Mouse (Mus musculus): ENCODE measurements around the gene Pigo.

Pigo gene

GRCm38 (mm10) chr4:43029121-43029520 lies 3.5 kb upstream of the Pigo start:
- CTCF ChIA-PET: interaction anchor here in 2 of 4 experiments (1.2 to 3.4 kb wide), 2 partner anchors 9 to 403 kb away, joined by 3 to 31 read pairs; no protein-coding TSS in a partner anchor
- POLR2A ChIA-PET: interaction anchor here in 2 of 4 experiments (1.1 to 6.1 kb wide), 6 partner anchors 10 to 142 kb away, joined by 3 to 62 read pairs (median 7); partner anchors contain the start of gene Vcp (in 2 of the 2)

DNA sequence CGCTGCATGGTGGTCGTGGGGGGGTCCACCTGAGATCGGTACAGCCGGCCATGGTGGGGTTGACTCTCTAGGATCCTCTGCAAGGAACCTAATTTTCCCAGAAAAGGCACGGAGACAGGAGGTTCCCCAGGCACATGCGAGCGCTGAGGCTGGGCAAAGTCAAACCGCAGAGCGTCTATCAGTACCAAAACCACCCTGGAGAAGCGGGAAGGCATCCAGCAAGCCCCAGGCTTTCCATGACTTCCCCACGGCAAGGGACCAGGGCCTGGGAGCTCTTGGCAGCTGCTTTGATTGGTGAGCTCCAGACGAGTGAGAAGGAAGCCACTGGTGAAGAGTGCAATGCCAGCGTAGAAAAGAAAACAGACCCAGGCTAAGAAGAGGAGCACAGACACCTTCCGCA lies 946 bp downstream of the Pigo start:
- ChIA-PET POLR2A (interaction anchor here in 3 of 4 experiments (0.5 to 8.5 kb wide), 18 partner anchors 8 to 33 kb away, joined by 3 to 73 read pairs (median 6); partner anchors contain the start of genes Vcp (in 2 of the 3) and Fancg (in 1 of the 3)), CTCF (interaction anchor here in 2 of 4 experiments (0.5 to 1.8 kb wide), 3 partner anchors 8 to 22 kb away, joined by 3 to 9 read pairs (median 3); partner anchors contain the start of gene Fam214b (in 1 of the 2))

- CTCF ChIA-PET: interaction anchor here (0.5 to 3.5 kb wide), 31 partner anchors 8 to 740 kb away, joined by 3 to 31 read pairs (median 4); partner anchors contain the start of genes Stoml2 (in 3 of the 4), Fam214b (in 1 of the 4), Fancg (in 1 of the 4) and Vcp (in 1 of the 4)
- POLR2A ChIA-PET: interaction anchor here (0.6 to 8.5 kb wide), 27 partner anchors 8 to 385 kb away, joined by 3 to 73 read pairs (median 7); partner anchors contain the start of genes Stoml2 (in 4 of the 4), Vcp (in 3 of the 4), Fancg (in 1 of the 4) and Unc13b (in 1 of the 4)
Measured at GRCm38 (mm10) chr4:43021341-43021740, 4.3 kb downstream of the Pigo start.

- CTCF ChIA-PET: interaction anchor here (0.5 to 3.5 kb wide), 31 partner anchors 8 to 707 kb away, joined by 3 to 31 read pairs (median 4); partner anchors contain the start of genes Stoml2 (in 3 of the 4), Fam214b (in 1 of the 4), Fancg (in 1 of the 4) and Vcp (in 1 of the 4)
Measured at GRCm38 (mm10) chr4:43020876-43021275, 4.7 kb downstream of the Pigo start.

DNA sequence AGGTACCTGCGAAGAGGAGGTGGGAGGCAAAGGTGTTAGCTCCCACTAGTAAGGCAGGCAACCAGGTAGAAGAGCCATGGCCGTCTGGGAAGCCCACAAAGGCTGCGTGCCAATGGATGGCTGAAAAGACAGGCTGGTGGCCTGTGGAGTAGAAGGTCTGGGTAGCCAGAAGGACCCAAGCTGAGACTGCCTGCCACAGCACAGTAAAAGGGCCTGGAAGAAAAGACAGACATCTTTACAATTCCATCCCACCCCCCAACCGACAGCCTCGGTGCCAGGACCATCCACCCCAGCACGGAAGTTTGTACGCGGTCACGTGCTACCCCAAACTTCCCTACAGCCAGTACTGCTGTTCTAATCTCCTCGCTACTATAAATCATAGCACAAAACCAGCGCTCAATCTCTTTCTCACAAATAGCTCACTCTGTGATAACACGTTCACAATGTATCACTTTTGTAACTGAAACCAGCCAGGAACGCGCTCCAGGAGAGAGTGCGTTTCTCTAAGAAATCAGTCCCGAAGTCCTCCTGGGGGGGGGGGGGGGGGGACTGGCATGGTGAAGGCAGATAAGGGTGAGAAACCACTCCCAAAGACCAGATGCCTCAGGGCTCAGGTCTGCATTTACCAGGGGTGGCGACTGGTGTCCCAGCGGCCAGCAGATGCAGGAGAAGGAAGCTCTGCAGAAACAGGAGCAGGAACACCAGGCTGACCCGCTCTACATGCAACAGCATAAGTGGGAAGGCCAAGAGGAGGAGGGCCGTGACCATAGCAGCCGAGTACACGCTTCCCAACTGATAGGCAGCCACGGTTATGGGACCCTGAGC lies 5.8 kb downstream of the Pigo start:
- ChIA-PET POLR2A (interaction anchor here in 3 of 4 experiments (0.6 to 8.5 kb wide), 26 partner anchors 9 to 479 kb away, joined by 3 to 73 read pairs (median 6); partner anchors contain the start of genes Stoml2 (in 3 of the 3), Vcp (in 3 of the 3), Arhgef39 (in 1 of the 3) and Fancg (in 1 of the 3)), CTCF (interaction anchor here (0.5 to 3.5 kb wide), 17 partner anchors 9 to 508 kb away, joined by 3 to 31 read pairs (median 5); partner anchors contain the start of genes Fancg (in 2 of the 4) and Stoml2 (in 1 of the 4))

More at GRCm38 (mm10) chr4:43020876-43021275, 4.7 kb downstream of the Pigo start:
- POLR2A ChIA-PET: interaction anchor here (0.6 to 8.5 kb wide), 31 partner anchors 8 to 386 kb away, joined by 3 to 73 read pairs (median 6); partner anchors contain the start of genes Stoml2 (in 4 of the 4), Vcp (in 3 of the 4), Fancg (in 1 of the 4) and Unc13b (in 1 of the 4)

DNA sequence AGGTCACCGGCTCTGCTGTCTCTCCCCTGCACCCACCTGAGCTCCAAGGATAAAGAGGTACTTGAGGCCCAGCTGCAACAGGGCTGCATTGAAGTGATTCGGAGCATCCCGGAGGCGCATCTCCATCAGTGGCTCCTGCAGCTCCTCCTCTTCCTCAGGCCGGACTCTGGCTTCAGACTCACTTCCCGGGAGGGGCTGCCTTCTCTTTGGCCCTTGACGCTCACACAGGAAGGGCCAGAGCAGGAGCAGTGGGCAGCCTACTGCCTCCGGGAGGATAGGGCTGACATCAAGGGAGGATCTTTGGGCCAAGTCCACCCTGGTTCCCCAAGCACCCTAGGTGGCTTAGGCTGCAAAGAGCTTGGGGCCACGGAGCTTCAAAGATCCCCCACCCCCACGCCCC lies 6.4 kb downstream of the Pigo start:
- POLR2A ChIA-PET: interaction anchor here in 3 of 4 experiments (0.6 to 8.5 kb wide), 21 partner anchors 8 to 480 kb away, joined by 3 to 73 read pairs (median 5); partner anchors contain the start of genes Vcp (in 3 of the 3), Stoml2 (in 2 of the 3), Arhgef39 (in 1 of the 3) and Fancg (in 1 of the 3)
- CTCF ChIA-PET: interaction anchor here in 3 of 4 experiments (0.5 to 3.5 kb wide), 7 partner anchors 11 to 508 kb away, joined by 3 to 31 read pairs (median 4); partner anchors contain the start of gene Stoml2 (in 1 of the 3)

GRCm38 (mm10) chr4:43018156-43018555 lies 7.5 kb downstream of the Pigo start:
- ChIA-PET CTCF (no interaction called here), POLR2A (interaction anchor here in 2 of 4 experiments (0.6 to 7.2 kb wide), 6 partner anchors 12 to 93 kb away, joined by 3 to 62 read pairs (median 6); partner anchors contain the start of genes Stoml2 (in 1 of the 2) and Vcp (in 1 of the 2))

GRCm38 (mm10) chr4:43012091-43012490 lies 13.5 kb downstream of the Pigo start:
- CTCF ChIA-PET: interaction anchor here in 3 of 4 experiments (0.6 to 1.7 kb wide), 3 partner anchors 9 to 505 kb away, joined by 4 to 12 read pairs (median 8); no protein-coding TSS in a partner anchor
- POLR2A ChIA-PET: no interaction called here

- ChIA-PET CTCF (interaction anchor here (0.6 to 1.7 kb wide), 9 partner anchors 10 to 1506 kb away, joined by 3 to 8 read pairs (median 6); partner anchors contain the start of gene Phf24 (in 1 of the 4)), POLR2A (interaction anchor here in 3 of 4 experiments (0.6 to 2.6 kb wide), 23 partner anchors 9 to 510 kb away, joined by 3 to 26 read pairs (median 5); partner anchors contain the start of genes Vcp (in 3 of the 3), Stoml2 (in 2 of the 3), Dnajb5 (in 1 of the 3) and Phf24 (in 1 of the 3))
Measured at GRCm38 (mm10) chr4:43010161-43011038, 15.2 kb downstream of the Pigo start, which contains the start of gene Fancg. Gene Fancg, minus strand, starts transcription at chr4:43010506.

- ChIA-PET POLR2A (interaction anchor here in 2 of 4 experiments (1.0 to 2.0 kb wide), 6 partner anchors 12 to 517 kb away, joined by 3 to 9 read pairs (median 6); partner anchors contain the start of genes Pigo (in 1 of the 2) and Stoml2 (in 1 of the 2)), CTCF (interaction anchor here (0.7 to 2.8 kb wide), 11 partner anchors 9 to 494 kb away, joined by 3 to 17 read pairs (median 5); partner anchors contain the start of genes Pigo (in 2 of the 4) and Arhgef39 (in 1 of the 4))
Measured at GRCm38 (mm10) chr4:43005765-43006164, 19.9 kb downstream of the Pigo start.

DNA sequence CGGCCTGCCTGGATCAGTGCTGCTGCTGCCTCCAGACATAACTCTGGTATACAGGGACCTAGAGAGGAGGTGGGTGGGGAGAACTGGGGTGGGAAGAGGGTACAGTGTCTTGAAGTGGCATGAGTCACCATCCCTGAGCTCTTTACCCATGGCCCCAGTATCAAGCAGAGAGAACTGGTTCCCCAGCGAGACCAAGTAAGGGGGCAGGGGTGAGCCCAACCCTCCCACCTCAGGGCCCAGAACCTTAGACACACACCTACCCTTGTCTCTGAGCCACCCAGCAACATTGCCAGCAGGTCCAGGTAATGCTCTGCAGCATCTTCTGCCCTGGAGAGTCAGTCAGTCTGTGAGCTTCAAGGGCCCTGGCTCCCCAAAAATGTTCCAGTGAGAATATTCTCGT lies 20.7 kb downstream of the Pigo start:
- ChIA-PET CTCF (interaction anchor here (0.6 to 2.8 kb wide), 16 partner anchors 10 to 495 kb away, joined by 3 to 17 read pairs (median 4); partner anchors contain the start of genes Pigo (in 2 of the 4), Arhgef39 (in 1 of the 4) and Stoml2 (in 1 of the 4)), POLR2A (interaction anchor here in 2 of 4 experiments (0.5 to 3.3 kb wide), 13 partner anchors 10 to 529 kb away, joined by 3 to 15 read pairs (median 5); partner anchors contain the start of genes Pigo (in 2 of the 2) and Stoml2 (in 2 of the 2))

- POLR2A ChIA-PET: interaction anchor here in 2 of 4 experiments (0.7 to 5.1 kb wide), 12 partner anchors 12 to 559 kb away, joined by 3 to 38 read pairs (median 4); partner anchors contain the start of genes Stoml2 (in 2 of the 2), Creb3 (in 1 of the 2), Pigo (in 1 of the 2) and Tln1 (in 1 of the 2)
- CTCF ChIA-PET: interaction anchor here in 2 of 4 experiments (0.6 to 2.8 kb wide), 5 partner anchors 18 to 1451 kb away, joined by 3 to 17 read pairs (median 4); no protein-coding TSS in a partner anchor
Measured at GRCm38 (mm10) chr4:43002756-43003439, 22.7 kb downstream of the Pigo start.

GRCm38 (mm10) chr4:43001272-43001671 lies 24.3 kb downstream of the Pigo start:
- POLR2A ChIA-PET: interaction anchor here in 3 of 4 experiments (1.1 to 5.1 kb wide), 14 partner anchors 9 to 558 kb away, joined by 3 to 73 read pairs (median 18); partner anchors contain the start of genes Pigo (in 2 of the 3), Stoml2 (in 2 of the 3), Dnajb5 (in 1 of the 3) and Fancg (in 1 of the 3)
- CTCF ChIA-PET: interaction anchor here in 2 of 4 experiments (0.6 to 1.5 kb wide), 4 partner anchors 22 to 527 kb away, joined by 3 to 7 read pairs (median 4); partner anchors contain the start of gene Pigo (in 1 of the 2)

DNA sequence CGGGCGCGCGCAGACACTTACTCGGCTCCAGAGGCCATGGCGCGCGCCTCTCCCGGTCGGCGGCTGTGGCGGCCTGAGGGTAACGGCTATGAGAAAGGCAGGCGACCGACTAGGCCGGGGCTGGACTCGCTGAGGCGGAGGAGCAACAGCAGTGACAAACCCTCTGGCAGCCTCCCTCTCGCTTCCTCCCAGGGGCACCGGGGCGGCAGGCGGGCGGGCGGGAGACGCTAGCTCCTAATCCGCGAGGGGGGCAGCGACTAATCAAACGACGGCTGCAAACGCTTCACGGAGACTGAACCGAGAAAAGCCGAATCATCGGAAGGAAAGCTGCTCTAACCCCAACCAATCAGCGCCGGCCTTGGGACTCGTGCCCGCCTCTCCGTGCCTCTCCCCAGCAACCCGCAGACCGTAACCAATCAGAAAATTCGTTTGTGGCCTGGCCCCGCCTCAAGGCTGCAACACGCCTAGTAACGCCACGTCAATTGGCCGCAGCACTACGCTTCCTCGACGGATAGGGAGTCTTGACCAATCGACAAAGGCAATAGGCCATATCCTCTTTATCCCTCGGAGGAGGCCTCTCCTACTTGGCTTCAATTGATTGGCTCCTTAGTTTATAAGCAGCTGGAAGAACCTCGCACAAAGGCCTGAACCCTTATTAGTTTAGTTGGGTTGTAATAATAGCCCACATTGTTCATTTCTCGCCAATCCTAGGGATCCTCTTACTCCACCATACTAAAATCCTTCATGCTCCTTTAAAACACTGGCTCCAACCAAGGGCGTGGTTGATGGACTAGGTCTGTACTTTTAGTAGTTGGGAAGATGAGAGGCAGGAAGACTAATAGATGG lies 25.3 kb downstream of the Pigo start, which contains the start of gene Vcp:
Vcp (minus strand) TSS at position 367 of the 846 bp plus-strand sequence.
- POLR2A ChIA-PET: interaction anchor here (0.5 to 5.1 kb wide), 62 partner anchors 9 to 1279 kb away, joined by 3 to 73 read pairs (median 5); partner anchors contain the start of genes Dnajb5 (in 3 of the 4), Fancg (in 3 of the 4), Pigo (in 3 of the 4) and Ccdc107 (in 2 of the 4)
- CTCF ChIA-PET: interaction anchor here in 3 of 4 experiments (0.5 to 1.9 kb wide), 12 partner anchors 17 to 527 kb away, joined by 3 to 9 read pairs (median 4); partner anchors contain the start of gene Pigo (in 1 of the 3)
